Mouse (Mus musculus) induced T-regulatory cell, adult 2 months (primary cell): ENCODE results near the gene Chsy1.
A peak's percentile ranks its signal among the peaks of the same experiment; 100 is the strongest.

Source experiments
- DNase-seq: peaks from one replicate; pipeline ENCODE4 v3.0.0-alpha.2; 2012; ENCODE audit warnings: low read depth

Gene Chsy1

DNA sequence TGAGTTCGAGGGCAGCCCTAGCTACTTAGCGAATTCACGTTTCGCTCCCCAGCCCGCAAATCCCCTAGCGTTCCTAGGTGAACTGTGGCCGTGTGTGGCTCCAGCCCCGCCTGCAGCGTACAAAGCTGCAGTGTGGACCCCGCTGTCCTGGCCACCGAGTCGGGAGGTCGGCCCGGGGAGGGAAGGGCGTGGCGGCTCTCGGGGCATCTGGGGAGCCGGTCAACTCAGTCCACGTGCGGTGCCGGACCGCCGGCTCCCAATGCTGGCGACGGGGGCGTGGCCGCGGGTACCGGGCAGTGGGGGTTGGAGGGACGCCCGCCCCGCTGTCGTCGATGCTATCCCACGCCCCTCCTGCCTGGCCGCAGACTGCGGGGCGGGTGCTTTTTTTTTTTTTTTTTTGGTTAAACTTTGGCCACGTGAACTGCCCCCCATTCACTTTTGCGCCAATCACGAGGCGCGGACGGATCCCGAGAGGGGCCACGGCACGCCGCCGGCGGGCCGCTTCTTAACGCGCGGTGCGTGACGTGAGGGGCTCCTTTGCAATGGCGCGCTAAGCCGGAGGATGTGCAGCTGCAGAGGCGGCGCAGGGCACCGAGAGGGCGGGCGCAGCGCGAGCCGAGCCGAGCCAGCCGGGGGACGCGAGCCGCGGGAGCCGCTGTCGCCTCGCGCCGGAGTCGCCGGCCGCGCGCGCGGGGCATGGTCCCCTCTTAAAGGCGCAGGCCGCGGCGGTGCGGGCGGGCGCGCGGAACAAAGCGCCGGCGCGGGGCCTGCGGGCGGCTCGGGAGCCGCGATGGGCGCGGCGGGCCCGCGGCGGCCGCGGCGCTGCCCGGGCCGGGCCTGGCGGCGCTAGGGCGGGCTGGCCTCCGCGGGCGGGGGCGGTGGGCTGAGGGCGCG lies at the start of gene Chsy1:
Gene Chsy1, plus strand, starts transcription at position 555 of the 894 bp plus-strand sequence.
- DNase-seq: peak; percentile 88

- peak; percentile 91 for DNase-seq
Observed at GRCm38 (mm10) chr7:66060066-66060956, 49.0 kb upstream of the Chsy1 start.

- DNase-seq: no peak
Observed at GRCm38 (mm10) chr7:66061057-66061456, 48.3 kb upstream of the Chsy1 start.

- DNase-seq: no peak
Observed at GRCm38 (mm10) chr7:66076411-66076810, 32.9 kb upstream of the Chsy1 start.

DNA sequence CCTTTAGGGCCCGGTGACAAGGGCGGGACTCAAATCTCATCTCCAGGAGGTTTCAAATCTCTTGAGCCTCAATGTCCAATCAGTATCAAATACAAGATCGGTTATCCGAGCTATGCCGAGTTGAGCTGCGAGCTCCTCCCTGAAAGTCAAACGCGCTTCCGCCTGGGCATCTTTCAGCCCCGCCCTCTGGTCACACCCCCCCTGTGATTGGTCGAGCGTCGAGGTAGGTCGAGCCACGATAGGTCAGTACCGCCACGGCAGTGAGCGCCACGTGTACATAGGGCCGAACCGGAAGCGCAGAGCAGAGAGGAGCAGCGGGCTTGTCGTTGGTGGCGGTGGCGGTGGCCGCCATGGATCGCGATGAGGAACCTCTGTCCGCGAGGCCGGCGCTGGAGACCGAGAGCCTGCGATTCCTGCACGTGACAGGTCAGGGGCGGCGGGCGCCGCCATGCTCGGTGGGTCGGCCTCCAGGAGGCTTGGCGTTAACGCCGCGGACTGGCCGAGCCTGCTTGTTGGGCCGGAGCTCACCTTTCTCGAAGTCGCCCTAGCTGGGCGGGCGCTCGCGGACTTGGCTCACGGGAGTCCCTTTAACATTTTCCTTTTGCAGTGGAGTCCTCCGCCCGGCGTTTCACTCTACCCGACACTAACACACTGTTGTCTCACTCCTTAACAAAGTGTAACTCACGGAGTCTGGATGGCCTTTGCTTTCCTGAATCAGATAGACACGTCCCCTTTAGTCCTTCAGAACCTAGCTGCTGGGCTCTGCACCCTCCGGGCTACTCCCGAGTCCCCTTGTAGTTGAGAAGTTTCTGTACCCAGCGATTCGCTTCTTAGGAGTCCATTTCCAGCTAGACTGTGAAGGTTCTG lies 29.7 kb upstream of the Chsy1 start, which contains the start of gene Selenos:
Gene Selenos, plus strand, starts transcription at position 286 of the 867 bp plus-strand sequence.
- DNase-seq: peak; percentile 99

DNA sequence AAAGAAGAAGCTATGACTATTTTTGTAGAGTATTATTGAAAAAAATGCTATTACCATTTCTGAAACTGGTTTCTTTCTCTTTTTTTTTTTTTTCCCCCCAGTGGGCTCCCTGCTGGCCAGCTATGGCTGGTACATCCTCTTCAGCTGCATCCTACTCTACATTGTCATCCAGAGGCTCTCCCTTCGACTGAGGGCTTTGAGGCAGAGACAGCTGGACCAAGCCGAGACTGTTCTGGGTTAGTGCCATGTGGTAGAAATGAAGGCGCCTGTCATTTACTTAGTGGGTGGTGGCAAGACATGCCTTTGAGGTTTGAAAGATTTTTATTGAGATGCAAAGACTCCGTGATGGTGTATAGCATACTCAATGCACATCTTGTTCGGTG lies 29.1 kb upstream of the Chsy1 start:
- no peak for DNase-seq

DNA sequence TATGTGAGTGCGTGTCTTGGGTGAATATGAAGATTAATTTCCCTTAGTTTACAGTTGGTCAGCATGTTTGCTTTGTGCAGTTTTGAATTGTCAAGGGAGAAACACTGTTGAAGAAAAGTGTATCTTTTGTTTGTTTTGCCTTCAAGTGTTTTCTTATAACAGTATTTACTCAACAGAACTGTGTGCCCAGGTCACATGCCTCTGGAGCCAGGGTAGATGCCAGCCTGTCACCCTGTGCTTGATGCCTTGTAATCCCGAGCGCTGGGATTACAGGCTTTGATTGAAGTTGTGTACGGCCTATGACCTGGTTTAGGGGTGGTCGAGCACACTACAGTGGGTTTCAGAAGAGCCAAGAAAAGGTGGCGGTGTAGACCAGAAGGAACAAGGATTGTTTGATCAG lies 25.6 kb upstream of the Chsy1 start:
- DNase-seq: no peak

DNA sequence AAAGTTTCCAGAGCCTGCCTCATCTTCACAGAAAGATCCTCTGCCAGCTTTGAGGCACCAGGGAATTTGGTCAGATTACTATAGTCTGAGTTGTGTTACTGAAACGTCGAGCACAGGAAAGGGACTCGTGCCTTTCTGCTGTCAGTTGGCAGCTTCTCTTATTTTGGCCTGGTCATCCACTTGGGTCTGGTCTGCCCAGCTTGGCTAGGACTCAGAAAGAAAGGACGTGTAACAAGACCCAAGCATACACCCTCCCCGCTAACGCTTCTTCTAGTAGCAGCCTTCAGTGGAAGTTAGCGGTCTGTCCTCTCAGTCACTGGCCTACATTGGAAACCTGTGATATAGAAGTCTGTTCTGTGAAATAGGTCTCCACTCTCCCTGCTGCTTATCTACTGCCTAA lies 24.8 kb upstream of the Chsy1 start:
- no peak for DNase-seq

- no peak for DNase-seq
Observed at GRCm38 (mm10) chr7:66087652-66088051, 21.7 kb upstream of the Chsy1 start.

DNA sequence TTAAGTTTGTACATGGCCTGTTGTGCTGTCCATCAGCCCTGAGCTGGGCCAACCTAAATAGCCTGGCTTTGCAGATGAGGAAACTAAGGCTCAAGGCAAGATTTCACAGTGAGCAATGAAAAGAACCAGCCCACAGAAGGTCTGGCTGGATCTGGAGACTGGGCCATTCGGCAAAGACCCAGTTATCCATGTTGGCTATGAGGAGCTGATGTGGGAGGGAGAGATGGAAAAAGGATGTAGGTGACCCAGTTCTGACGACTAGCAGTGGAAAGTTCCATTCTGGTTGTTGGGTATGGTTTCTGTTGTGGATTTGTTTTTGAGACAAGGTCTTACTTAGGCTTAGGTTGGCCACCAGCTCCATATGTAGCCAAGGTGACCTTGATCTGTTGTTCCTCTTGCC lies 21.2 kb upstream of the Chsy1 start:
- DNase-seq: no peak

- no peak for DNase-seq
Observed at GRCm38 (mm10) chr7:66090676-66091190, 18.6 kb upstream of the Chsy1 start.

GRCm38 (mm10) chr7:66091553-66091952 lies 17.8 kb upstream of the Chsy1 start:
- no peak for DNase-seq

DNA sequence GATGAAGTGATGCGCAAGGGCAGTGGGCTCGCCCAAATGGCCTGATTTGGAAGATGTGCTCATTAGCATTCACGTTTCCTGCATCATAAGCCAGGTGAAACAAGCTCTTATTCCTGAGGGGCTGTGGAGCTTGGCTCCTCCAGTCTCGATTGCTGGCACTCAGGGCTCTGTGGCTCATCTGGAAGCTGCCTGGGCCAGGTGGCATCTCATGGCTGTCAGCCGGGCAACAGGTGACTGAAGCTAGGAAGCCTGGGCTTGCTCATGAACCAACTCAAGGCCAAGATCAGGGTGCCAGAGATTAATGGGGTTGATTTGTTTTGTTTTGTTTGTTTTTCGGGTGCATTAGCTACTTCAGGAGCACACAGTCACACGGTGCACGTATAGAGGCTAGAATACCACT lies 16.7 kb upstream of the Chsy1 start:
- no peak for DNase-seq

- no peak for DNase-seq
Observed at GRCm38 (mm10) chr7:66094141-66094540, 15.2 kb upstream of the Chsy1 start.

DNA sequence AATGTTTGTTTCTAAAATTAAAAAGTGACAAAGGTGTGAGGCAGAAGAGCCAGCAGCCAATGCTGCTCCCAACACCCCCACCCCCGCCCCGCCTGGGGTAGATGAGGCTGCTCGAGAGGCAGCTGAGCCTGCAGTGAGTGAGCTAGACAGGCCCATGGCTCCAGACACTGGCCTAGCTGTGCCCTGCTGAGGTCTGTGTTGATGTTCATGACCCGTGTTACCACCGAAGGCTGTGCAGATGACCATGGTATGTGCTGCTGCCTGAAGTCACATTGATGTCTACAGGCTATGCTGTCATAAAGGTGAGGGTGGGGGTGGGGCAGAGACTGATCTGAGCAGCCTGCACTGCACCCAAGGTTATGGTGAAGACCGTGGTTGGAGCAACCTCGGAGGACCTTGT lies 10.5 kb upstream of the Chsy1 start:
- no peak for DNase-seq

- peak; percentile 85 for DNase-seq
Observed at GRCm38 (mm10) chr7:66101866-66102265, 7.4 kb upstream of the Chsy1 start.

DNA sequence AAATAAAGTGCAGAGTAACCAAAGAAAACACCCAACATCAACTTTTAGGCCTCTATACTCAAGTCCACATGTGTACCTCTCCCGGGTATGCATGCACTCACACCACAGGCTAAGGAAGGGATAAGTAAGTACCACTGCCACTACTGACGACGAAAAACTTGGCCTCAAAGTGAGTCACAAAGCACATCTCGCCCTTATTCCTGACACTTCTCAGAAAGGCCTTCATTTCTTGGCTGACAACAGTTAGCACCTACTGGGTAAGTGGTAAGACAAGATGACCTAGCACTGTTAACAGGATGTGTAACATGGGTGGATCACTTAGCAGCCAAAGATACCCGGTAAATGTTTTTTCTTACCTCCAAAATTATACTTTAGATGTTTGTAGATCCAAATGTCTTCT lies 4.8 kb upstream of the Chsy1 start:
- DNase-seq: no peak

DNA sequence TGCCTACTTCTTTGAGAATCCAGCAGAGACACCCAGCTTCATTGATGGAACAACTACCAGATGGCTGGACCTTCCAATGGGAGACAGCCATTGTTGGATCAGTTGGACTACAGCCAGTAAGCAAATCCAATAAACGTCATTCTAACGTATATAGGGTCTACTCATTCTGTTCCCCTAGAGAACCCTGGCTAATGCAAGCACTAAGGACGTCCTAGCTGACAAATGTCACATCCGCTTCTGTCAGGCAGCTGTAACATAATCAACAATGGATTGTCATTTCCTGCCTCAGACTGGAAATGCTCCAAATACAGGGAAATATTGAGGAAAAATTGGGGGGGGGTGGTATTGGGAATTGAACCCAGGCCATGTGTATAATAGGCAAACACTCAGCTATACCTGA lies 3.5 kb upstream of the Chsy1 start:
- DNase-seq: no peak

DNA sequence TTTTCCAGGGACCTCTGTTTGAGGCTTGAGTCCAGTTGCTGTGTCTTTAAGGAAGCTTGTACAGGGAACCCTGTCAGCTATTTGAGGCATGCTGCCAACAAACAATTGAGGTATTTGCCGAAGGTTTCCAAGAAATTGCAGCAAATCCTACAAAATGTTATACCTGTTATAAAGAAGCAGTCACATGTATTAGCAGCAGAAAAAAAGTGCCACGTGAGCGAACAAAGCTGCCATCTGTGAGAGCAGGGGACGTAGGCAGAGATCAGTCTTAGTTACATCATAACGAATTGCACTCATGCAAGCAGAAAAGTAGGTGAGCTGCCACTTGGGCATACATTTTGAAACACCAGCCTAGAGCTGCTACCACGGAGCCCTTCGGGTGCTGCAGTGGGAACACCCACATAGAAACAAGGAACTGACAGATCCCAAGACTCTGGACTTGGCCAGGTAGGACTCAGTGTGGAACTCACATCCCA lies 2.7 kb upstream of the Chsy1 start:
- peak; percentile 7 for DNase-seq

- DNase-seq: no peak
Observed at GRCm38 (mm10) chr7:66107206-66107605, 2.1 kb upstream of the Chsy1 start.

GRCm38 (mm10) chr7:66107930-66108329 lies 1.4 kb upstream of the Chsy1 start:
- peak; percentile 61 for DNase-seq
